Mouse (Mus musculus) left cerebral cortex, postnatal 14 days (tissue): ENCODE data around the gene Ppp1r27. TPM values are rescaled to one million over a fixed set of nuclear protein-coding genes. Genes with fewer than 3 reads are reported as not detected.
"Not testable (repeated sequence)": the region's sequence is repeated elsewhere in the genome, so short reads cannot be mapped to it uniquely, and the experiment has no call there.

Experiments used
- DNase-seq, 2 experiments: peaks; one replicate each; pipeline ENCODE4 v3.0.0; 2021 to 2022; ENCODE audit warnings: low spot score in 2 of 2, mixed read lengths in 1 of 2
- intact Hi-C: fragments of 180-260 bp; cut with DNase I; formaldehyde crosslinking; loops from one replicate; pipeline ENCODE4 v1.15.1; 2025
- total RNA-seq, 2 experiments: library from RNA; stranded (reverse); gene quantifications; 2 replicates each; pipeline ENCODE4 v1.2.3; 2021

Gene Ppp1r27
- total RNA-seq, 2 experiments from 2014 or later = not detected

DNA sequence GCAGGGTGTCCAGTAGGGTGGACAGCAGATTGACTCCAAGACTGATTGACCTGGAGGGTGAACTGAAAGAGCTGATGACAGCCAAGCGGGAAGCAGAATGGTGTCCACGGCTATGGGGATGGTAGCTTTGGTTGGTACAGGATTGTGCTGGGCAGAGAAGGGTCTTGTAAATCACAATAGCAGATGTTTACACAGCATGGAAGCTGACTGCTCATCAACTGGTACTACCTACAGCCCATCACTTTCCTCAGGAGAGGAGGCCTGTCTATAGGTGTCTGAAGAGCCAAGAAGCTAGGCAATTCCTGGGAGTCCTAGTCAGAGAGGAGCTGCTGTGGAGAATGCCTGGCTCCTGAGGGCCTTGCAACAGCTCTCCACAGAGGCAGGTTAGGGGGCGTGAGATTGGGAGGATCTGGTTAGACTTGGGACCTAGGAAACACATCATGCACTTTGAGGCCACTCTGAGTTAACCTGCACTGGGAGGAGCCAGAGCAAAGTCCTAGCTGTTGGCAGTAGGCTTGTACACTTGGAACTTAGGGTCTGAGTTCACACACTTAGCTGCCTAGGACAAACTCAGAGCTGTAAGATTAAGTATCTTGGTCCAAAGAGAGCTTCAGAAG, 25.5 kb upstream of the Ppp1r27 start:
- no peak for DNase-seq
- intact Hi-C loops = no loop called here

DNA sequence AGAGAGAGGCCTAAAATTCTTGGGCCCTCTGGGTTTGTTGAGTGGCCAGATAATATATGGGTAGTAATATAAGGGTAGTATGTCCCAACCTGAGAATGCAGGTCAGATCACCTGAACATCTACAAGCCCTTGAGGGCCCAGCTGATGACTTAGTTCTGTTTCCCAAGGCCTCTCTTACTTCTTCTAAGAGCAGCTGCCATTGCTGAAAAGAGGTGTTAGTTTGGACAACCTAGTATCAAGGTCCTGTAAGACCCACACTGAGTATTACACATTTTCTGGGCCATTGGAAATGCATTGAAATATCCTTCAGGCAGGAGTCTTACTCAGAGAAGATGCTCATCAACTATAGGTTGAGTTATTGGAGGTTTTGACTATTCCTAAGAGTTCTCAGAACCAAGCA, 25.0 kb upstream of the Ppp1r27 start:
- intact Hi-C loops = no loop called here
- no peak for DNase-seq

DNA sequence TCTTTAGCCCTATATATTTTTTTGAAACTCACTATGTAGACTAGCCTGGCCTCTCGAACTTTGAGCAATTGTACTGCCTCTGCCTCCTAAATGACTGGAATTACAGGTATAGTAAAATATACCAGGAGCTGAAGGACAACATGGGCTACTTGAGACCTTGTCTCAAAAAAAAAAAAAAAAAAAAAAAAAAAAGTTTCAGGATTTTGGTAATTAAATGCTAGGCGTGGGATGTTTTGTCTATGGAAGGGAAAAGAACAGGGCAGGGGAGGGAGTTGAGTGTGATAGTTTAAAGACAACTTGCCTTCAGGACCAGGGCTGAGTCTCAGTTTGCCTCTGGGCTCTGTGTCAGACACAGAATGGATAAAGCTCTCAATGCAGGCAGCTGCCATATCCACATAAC, 24.1 kb upstream of the Ppp1r27 start:
- DNase-seq = no peak
- intact Hi-C loops = no loop called here

DNA sequence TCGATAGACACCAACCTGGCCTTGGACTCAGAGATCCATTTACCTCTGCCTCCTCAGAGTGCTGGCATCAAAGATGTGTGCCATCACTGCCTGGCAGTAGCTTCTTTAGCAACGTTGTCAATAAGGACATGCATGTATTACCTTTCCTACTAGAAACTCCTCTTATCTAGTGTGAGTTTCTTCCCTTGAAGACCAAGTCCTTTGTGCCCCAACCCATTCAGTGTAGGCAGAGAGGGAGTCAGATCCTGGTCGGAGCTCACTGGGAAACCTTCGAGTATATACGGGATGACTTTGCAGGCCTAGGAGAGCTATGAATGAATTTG, 23.3 kb upstream of the Ppp1r27 start:
- intact Hi-C loops = loop anchor here (5.0 kb wide), 1 partner anchor 57 kb away; no protein-coding TSS in a partner anchor

DNA sequence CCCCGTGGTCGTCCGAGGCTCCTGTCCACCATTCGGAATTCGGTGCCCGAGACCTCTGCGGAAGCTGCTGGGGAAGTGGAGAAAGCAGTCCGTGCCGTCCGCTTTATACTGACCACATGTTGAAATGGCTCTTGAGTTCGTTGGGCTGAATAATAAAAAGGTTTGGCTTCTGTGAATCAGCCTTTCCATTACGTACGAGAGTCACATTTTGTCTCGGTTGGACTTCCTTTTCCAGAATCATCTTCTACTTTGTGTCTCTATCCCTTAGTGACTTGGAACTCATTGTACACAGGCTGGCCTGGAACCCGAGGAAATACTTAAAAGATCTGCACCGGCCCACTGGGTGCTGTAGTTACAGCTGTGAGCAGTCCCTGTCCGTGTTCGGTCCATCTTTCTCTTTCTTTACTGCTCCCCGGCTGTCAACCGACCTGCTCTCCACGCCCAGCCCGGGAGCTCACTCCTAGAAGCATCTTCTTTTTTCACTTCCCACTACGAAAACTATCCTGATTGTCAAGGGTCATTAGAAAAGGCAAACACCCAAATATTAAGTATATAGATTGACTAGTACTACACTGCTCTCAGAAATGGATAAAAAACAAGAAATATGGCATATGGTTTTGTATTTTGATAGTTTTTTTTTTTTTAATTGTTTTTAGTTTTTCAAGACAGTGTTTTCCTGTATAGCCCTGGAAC, 22.8 kb upstream of the Ppp1r27 start:
- intact Hi-C loops = loop anchor here (5.0 kb wide), 1 partner anchor 56 kb away; no protein-coding TSS in a partner anchor
- DNase-seq = no peak

More for the DNA sequence above, 23.3 kb upstream of the Ppp1r27 start:
- no peak for DNase-seq

DNA sequence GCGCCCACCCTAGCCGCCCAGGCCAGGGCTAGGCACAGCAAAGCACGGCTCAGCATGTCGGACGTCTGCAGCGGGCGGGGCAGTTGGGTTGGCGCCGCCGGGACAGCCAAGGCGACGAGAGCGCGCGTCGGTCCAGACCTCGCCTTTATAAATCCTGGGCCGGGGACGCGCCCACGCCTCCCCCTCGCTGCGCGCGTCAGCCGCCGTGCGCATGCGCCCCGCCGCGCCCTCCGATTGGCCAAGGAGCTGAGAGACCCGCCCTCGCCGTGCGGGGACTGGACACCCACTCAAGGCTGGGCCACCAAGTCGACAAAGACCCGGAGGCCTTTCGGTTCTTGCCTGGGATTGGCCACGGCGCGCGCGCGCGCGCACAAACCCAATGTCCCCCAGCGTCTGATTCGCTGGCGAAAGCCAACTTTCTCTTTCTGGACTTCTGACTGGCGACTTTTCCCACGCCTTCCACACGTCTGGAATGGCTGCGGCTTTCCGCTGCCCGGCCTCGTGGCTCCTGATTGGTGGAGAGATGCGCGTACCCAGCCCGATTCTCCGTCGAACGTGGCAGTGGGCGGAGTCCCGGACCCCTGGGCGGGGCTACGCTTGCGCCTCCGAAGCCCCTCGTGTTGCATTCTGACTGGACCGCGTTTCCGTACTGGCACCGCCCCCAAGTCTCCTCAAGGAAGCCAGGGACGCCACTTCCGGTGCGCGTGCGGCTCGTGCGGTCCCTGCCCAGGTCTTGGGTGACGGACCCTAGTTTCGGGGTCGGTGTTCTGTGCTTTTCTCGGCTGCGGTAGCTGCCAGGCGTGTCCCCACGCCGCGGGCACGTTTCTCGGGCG, 22.0 kb upstream of the Ppp1r27 start, which contains the start of gene P4hb:
P4hb (minus strand) TSS at position 502 of the 833 bp plus-strand sequence.
- intact Hi-C loops = loop anchor here (5.0 kb wide), 1 partner anchor 56 kb away; no protein-coding TSS in a partner anchor

DNA sequence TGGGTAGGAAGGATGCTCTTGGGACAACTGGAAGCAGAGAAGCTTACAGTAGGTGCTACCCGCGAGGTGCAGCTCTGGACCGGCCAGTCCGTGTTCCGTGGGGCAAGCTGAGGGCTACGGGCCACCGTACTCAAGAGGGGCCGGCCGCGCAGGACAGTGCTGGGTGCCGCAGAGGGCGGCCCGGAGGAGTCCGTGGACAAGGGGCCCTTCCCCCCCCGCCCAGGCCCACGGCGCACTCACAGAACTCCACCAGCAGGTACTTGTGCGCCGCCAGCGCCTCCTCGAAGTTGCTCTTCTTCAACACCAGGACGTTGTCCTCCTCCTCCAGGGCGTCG, 21.5 kb upstream of the Ppp1r27 start:
- no peak for DNase-seq
- intact Hi-C loops = loop anchor here (5.0 kb wide), 1 partner anchor 55 kb away; no protein-coding TSS in a partner anchor

More for the DNA sequence above, 22.0 kb upstream of the Ppp1r27 start, which contains the start of gene P4hb:
- DNase-seq = peak; percentile 100

DNA sequence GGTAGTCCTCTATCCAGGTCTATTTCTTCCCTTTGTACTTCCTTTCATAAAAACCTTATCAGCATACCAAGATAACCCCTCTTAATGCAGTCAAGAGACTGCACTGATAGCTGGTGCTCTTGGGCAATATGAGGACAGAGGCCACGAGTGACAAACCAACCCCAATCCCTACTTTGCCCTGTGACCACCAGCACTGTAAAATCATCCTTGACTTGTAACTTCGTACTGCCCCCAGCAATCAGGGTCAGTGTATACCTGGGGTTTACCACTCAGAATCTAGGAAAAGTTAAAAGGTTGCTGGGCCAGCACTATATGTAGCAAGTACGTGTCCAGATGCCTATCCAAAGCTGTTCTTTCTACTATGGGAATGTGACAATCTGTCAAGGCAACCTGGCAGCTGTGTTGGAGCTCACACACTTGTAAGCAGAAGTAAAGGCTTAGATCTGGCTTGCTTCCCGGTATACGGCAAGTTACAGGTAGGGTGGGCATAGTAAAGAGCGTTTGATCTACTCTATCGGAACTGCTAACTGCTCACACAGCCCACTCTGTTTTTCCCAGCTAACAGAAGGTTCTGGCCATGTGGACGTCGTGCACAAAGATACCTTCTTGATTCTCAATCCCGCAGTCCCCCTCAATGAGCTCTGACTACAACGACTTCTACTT, 21.0 kb upstream of the Ppp1r27 start:
- DNase-seq = no peak
- intact Hi-C loops = loop anchor here (5.0 kb wide), 1 partner anchor 55 kb away; no protein-coding TSS in a partner anchor

DNA sequence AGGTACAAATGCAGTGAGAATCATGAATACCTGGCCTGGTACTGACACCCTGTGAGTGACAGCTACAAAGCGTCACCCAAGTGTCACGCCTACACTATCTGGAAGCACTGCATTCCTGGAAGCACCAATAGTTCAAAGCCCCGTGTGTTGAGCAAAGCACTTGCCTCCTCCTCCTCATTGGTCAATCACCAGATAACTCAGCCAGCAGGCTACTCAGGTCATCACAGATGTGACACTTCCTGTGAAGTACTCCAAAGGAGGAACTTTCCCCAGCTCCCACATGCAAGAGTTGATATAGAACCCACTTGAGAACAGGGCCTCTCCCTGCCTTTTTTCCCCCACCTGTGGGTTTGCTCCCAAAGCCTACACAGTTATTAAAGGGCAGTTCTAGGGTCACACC, 20.2 kb upstream of the Ppp1r27 start:
- no peak for DNase-seq
- intact Hi-C loops = loop anchor here (5.0 kb wide), 1 partner anchor 54 kb away; no protein-coding TSS in a partner anchor

DNA sequence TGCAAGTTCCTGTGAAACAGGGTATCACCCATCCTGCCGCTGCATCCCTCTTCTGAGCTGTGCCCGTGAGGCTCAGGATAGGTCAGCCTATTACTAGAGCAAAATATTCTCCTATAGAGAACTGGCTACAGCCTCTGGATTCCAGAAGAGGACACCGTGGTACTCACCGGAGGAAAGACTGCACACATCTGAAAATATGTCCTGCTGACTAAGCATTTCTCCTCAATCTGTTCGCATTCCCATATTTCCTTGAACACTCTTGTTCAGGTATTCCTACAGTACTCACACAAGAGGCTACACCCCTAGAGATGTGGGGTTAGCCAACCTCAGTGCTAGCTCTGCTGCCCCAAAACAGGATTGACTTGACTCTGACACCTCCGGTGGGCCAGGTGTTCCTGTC, 17.4 kb upstream of the Ppp1r27 start:
- no peak for DNase-seq
- intact Hi-C loops = no loop called here

DNA sequence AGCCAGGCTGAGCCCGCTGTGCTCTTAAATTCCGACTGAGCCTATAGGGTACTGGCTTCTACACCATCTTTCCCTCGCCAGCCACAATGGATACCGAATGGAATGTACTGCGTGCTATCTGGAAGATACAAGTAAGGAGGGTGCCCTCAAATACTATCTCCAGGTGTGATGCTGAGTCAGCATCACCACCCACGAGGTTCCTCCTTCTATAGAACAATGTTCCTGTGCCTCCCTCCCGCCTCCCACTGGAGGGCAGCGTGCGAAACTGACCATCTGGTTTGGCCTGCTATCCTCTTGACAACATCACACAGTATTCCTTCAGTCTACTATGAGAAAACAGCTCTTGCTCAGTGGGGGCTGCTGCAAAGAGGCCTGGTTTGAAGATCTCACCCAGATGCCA, 14.2 kb upstream of the Ppp1r27 start:
- intact Hi-C loops = no loop called here
- DNase-seq = no peak

DNA sequence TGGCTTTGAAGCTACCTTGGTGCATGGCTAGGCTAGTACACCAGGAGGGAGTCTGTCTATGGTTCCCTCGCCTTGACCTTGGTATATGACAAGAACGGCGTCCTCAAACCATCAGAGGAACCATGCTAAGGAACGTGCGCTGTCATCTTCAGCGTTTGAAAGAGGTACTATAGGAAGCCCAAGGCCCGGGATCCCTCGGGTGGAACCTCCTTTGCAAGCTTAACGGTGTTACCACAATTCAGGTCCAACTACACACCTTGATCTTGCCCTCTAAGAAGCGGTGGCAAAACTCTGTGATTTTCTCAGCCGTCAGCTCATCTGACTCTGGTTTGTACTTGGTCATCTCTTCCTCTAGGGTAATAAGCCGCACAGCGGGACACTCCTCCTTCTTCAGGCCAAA, 12.0 kb upstream of the Ppp1r27 start:
- intact Hi-C loops = no loop called here
- DNase-seq = no peak

DNA sequence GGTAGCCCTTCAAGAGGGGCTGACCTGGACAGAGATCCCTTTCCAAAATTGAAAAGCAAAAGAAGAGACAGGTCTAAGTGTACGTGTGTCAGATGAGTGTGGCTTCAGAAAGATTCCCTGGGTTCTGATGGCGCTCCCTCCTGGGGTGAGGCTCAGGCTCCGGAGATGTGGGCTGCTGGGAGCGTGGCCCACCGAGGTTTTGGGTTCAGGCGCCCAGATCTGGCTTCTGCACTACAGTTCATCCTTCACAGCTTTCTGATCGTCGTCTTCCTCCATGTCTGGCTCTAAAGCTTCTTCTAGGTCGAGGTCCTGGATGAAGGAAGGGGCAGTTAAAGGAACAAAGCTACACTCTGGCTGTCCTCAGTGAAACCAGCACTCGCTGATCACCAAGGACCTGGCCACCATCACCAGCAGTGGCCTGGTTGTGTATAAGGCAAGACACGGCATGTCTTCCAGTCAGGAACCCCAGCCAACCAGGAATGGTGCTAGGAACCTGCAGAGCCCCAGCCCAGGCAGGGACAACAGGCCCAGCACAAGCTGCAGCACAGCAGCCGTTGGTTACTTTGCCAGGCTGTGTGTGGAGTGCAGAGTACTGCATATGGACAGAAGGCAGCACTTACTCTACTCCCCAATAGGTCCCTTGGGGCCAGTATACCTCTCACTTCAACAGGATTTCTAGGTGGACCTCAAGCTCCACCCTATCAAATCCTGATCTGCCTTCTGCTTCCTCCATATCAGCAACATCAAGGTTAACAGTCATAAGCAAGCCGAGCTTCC, 10.2 kb upstream of the Ppp1r27 start:
- intact Hi-C loops = no loop called here
- no peak for DNase-seq

DNA sequence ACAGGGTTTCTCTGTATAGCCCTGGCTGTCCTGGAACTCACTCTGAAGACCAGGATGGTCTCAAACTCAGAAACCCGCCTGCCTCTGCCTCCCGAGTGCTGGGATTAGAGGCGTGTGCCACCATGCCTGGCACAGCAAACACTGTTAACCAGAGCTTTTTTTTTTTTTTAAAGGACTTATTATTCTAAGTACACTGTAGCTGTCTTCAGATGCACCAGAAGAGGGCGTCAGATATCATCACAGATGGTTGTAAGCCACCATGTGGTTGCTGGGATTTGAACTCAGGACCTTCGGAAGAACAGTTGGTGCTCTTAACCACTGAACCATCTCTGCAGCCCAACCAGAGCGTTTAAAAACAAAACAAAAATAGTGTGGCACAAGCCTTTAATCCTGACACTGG, 7.9 kb upstream of the Ppp1r27 start:
- intact Hi-C loops = not testable (repeated sequence)

DNA sequence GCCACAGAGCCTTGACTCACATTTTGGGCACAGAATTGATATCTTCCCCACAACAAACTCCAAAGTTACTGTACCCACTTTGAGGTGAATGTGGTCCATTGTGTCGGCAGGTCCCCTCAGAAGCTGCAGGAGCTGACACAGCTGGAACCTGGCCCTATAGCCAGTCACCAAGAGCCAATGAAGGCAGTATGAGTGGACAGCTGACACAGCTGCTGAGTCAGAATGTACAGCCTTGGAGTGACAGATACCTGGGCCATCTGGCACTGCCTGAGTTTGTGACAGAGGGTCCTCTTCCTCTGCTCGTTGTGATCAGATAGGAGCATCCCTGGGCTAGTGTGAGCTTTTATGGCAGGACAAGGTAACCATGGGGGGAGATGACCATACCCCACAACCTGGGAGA, 4.3 kb upstream of the Ppp1r27 start:
- no peak for DNase-seq
- intact Hi-C loops = no loop called here

More for the DNA sequence above, 7.9 kb upstream of the Ppp1r27 start:
- DNase-seq = not testable (repeated sequence)

DNA sequence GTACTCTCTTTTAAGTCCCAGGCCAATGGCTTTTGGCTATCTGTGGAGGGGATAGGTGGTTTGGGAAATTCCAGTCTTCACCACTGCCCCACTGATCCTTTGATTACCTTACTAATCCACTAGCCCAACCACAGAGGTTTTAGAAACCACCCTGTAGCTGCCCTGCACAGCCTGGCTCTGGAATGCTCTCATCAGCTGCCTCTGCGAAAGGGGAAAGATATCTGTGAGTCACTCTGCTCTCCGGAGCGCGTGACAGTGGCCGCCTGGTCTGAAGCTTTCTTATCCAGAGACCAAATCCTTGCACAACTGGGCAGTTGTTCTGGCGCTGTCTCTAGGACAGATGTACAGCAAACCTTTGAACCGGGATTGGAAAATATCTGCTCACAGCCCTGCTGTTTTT, 3.9 kb upstream of the Ppp1r27 start:
- DNase-seq = no peak
- intact Hi-C loops = no loop called here

DNA sequence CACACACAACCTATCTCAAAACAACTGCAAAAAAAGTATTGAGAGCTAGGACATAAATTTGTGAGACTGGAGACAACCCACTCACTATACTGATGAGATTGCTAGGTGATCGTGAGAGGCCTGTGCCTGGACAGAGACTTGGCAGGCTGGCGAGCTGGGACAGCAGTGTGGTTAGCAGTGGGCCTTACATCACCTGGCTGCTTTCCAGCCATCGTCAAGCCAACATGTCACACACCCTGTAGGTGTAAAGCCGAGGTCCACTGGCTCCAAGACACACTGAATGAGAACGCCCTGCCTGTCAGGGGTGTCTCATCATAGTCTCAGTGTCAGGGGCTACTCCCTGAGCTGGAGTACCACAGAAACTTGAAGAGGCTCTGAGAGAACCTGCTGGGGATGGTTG, 1.8 kb upstream of the Ppp1r27 start:
- intact Hi-C loops = no loop called here
- no peak for DNase-seq

DNA sequence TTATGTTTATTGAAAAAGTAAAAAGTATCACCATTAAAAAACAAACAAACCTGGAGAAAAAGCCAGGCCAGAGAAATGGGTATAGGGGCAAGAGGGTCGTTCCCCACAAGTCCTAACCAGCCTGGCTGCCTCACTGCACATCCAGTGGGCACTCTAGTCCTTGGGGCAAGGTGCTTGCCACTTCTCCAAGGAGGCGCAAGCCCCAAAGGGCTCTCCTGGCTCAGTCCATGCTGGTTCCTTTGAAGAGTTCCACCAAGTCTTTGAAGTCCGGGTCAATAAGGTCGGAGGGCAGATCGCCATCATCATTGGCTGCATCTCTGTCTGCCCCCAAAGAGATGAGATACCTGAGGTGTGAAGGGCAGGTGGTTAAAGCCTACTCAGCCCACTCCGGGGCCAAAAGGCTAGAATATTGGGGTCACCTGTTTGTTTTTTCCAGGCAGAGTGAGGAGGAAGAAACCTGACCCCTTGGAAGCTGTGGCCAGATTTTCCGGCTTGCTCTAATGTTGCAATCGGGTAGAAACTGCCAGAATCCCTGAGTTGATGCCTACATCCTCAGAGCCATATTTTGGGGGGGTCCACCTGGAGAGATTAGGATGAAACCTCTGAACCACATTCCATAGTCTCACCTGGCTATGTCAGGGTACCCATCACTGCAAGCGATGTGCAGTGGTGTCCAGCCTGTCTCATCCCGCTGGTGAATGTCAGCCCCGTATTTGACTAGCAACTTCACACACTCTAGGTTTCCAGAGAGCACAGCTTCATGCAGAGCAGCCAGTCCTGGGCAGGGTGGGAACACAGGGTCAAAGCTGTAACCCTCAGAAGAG, 734 bp downstream of the Ppp1r27 start:
- no peak for DNase-seq
- intact Hi-C loops = no loop called here
